In the genomic region with DNA sequence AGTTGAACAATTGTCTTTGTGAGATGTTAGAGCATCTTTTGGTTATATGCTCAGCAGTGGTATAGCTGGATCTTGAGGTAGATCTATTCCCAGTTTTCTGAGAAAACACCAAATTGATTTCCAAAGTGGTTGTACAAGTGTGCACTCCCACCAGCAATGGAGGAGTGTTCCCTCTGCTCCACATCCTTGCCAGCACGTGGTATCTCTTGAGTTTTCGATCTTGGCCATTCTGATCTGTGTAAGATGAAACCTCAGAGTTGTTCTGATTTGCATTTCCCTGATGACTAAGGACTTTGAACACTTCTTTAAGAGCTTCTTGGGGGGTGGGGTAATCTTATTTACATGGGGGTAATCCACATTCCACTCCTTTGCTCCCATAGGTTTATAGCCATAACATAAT, we compare ENCODE assay signal across 30 mouse cellular contexts.
"Had no signal": no experiment of that assay in that cellular context is flagged by ENCODE, and none has a peak within 500 bp of the region (broad histone marks: within the 10 kb centered on the region; RNA-seq: fewer than 3 reads in every experiment).

No protein-coding gene starts in this region.

- H3K27me3 ChIP-seq: heart, embryonic 12.5 days; heart, embryonic 13.5 days; heart, embryonic 15.5 days; hindbrain, embryonic 12.5 days; hindbrain, embryonic 13.5 days; hindbrain, embryonic 15.5 days; intestine, embryonic 15.5 days; kidney, embryonic 15.5 days had no signal

- H3K4me1 ChIP-seq: heart, embryonic 13.5 days; heart, embryonic 15.5 days; hindbrain, embryonic 13.5 days; hindbrain, embryonic 15.5 days; intestine, embryonic 15.5 days; kidney, embryonic 15.5 days had no signal

- H3K9ac ChIP-seq: heart, embryonic 12.5 days; heart, embryonic 13.5 days; heart, embryonic 15.5 days; hindbrain, embryonic 12.5 days; hindbrain, embryonic 13.5 days; hindbrain, embryonic 14.5 days; hindbrain, embryonic 15.5 days; intestine, embryonic 15.5 days; kidney, embryonic 15.5 days had no signal

- H3K4me2 ChIP-seq: heart, embryonic 11.5 days; heart, embryonic 12.5 days; heart, embryonic 13.5 days; heart, embryonic 15.5 days; hindbrain, embryonic 12.5 days; hindbrain, embryonic 13.5 days; hindbrain, embryonic 14.5 days; hindbrain, embryonic 15.5 days; intestine, embryonic 15.5 days; kidney, embryonic 15.5 days had no signal

- DNase-seq: heart, postnatal 10 days; heart, postnatal 14 days; heart, postnatal 36 days; heart, postnatal 4 days; kidney, adult 11 months; kidney, adult 18-20 months; kidney, adult 2 months; kidney, adult 8-10 months; kidney, adult 9 months; kidney, postnatal 10 days; kidney, postnatal 14 days; kidney, postnatal 36 days; kidney, postnatal 4 days; layer of hippocampus, adult 9-11 months; layer of hippocampus, postnatal 36 days had no signal

- H3K9me3 ChIP-seq: heart, embryonic 12.5 days; heart, embryonic 13.5 days; heart, embryonic 15.5 days; hindbrain, embryonic 10.5 days; hindbrain, embryonic 12.5 days; hindbrain, embryonic 13.5 days; hindbrain, embryonic 15.5 days; intestine, embryonic 15.5 days; kidney, embryonic 15.5 days had no signal

- H3K36me3 ChIP-seq: heart, embryonic 12.5 days; heart, embryonic 13.5 days; heart, embryonic 15.5 days; hindbrain, embryonic 10.5 days; hindbrain, embryonic 12.5 days; hindbrain, embryonic 13.5 days; hindbrain, embryonic 15.5 days; intestine, embryonic 15.5 days; kidney, embryonic 15.5 days had no signal

- H3K4me3 ChIP-seq: heart, embryonic 12.5 days; heart, embryonic 13.5 days; heart, embryonic 15.5 days; hindbrain, embryonic 10.5 days; hindbrain, embryonic 12.5 days; hindbrain, embryonic 13.5 days; hindbrain, embryonic 15.5 days; intestine, embryonic 15.5 days; kidney, embryonic 15.5 days; layer of hippocampus, adult 2 months; left cerebral cortex, adult 2 months had no signal

- H3K27ac ChIP-seq: heart, embryonic 13.5 days; heart, embryonic 15.5 days; hindbrain, embryonic 10.5 days; hindbrain, embryonic 12.5 days; hindbrain, embryonic 13.5 days; hindbrain, embryonic 14.5 days; hindbrain, embryonic 15.5 days; hindbrain, postnatal 0 days; intestine, embryonic 15.5 days; kidney, embryonic 15.5 days; kidney, postnatal 0 days; layer of hippocampus, adult 2 months; left cerebral cortex, adult 2 months had no signal
